Mouse (Mus musculus) kidney, embryonic 14.5 days (tissue): ENCODE results near the gene Lamtor1. TPM values are rescaled to one million over a fixed set of nuclear protein-coding genes. Genes with fewer than 3 reads are reported as not detected.

Experiments used
- ATAC-seq: fragments of 200-750 bp; cut with Nextera tagmentation; 2 replicates; pipeline ENCODE4 v1.8.0; 2017; ENCODE audit warnings: moderate number of reproducible peaks, mild to moderate bottlenecking, moderate TSS enrichment, moderate library complexity; ENCODE audit not compliant: low FRiP score, low TSS enrichment
- H3K27ac ChIP-seq: fragments of 300-500 bp; sonication (generic); 2 replicates; pipeline ENCODE4 v1.5.1; 2014; ENCODE audit warnings: low read depth, mild to moderate bottlenecking, low read length, moderate library complexity, mixed read lengths
- H3K27me3 ChIP-seq: fragments of 300-500 bp; sonication (generic); 2 replicates; pipeline ENCODE4 v1.6.1; 2014; ENCODE audit warnings: mild to moderate bottlenecking, low read length; ENCODE audit not compliant: control insufficient read depth, insufficient read depth
- H3K36me3 ChIP-seq: fragments of 300-500 bp; sonication (generic); 2 replicates; pipeline ENCODE4 v1.6.1; 2014; ENCODE audit warnings: low read length, mixed read lengths; ENCODE audit not compliant: control insufficient read depth, insufficient read depth
- H3K4me1 ChIP-seq: fragments of 300-500 bp; sonication (generic); 2 replicates; pipeline ENCODE4 v1.6.1; 2014; ENCODE audit warnings: low read length, mixed read lengths; ENCODE audit not compliant: control insufficient read depth, insufficient read depth
- H3K4me2 ChIP-seq: fragments of 300-500 bp; sonication (generic); replicated peaks from 2 replicates; pipeline ENCODE4 v1.6.1; 2014; ENCODE audit warnings: low read depth, mild to moderate bottlenecking, low read length
- H3K4me3 ChIP-seq: fragments of 300-500 bp; sonication (generic); 2 replicates; pipeline ENCODE4 v1.5.1; 2014; ENCODE audit warnings: mild to moderate bottlenecking, low read length
- H3K9ac ChIP-seq: fragments of 300-500 bp; sonication (generic); 2 replicates; pipeline ENCODE4 v1.6.1; 2014; ENCODE audit warnings: low read depth, mild to moderate bottlenecking, low read length, moderate library complexity
- H3K9me3 ChIP-seq: fragments of 300-500 bp; sonication (generic); 2 replicates; pipeline ENCODE4 v1.6.1; 2016; ENCODE audit warnings: low read length; ENCODE audit not compliant: control insufficient read depth
- WGBS: fragments of 180-500 bp; shearing (Covaris S2); extraction: QIAGEN DNeasy Blood & Tissue Kit; methylation state at CpG from one replicate; pipeline ENCODE4 v1.1.7; 2014; 5-methylcytosine and 5-hydroxymethylcytosine counted together
- polyA plus RNA-seq: library from polyadenylated mRNA; unstranded; fragments of >200 nt; fragmentation: Nextera tagmentation; extraction: Ambion mirVana; gene quantifications from 2 replicates; pipeline ENCODE4 v1.2.1, GENCODE M21; 2014

The Lamtor1 gene
- polyA plus RNA-seq, 1 experiment from 2014 or later = 152 TPM

GRCm38 (mm10) chr7:101954163-101954562 is 48.5 kb downstream of the Lamtor1 start:
- no peak for ATAC-seq
- no peaks in the 10 kb centered on the region for H3K4me1 ChIP-seq
- 91% methylated on average over 2 of the region's 2 CpGs for WGBS
- H3K9me3 ChIP-seq = no peaks in the 10 kb centered on the region
- H3K27me3 ChIP-seq = no peaks in the 10 kb centered on the region
- H3K4me3 ChIP-seq = no peak overlapping the region
- no peak overlapping the region for H3K4me2 ChIP-seq
- no peak overlapping the region for H3K9ac ChIP-seq
- H3K36me3 ChIP-seq = no peaks in the 10 kb centered on the region
- H3K27ac ChIP-seq = no peak overlapping the region

DNA sequence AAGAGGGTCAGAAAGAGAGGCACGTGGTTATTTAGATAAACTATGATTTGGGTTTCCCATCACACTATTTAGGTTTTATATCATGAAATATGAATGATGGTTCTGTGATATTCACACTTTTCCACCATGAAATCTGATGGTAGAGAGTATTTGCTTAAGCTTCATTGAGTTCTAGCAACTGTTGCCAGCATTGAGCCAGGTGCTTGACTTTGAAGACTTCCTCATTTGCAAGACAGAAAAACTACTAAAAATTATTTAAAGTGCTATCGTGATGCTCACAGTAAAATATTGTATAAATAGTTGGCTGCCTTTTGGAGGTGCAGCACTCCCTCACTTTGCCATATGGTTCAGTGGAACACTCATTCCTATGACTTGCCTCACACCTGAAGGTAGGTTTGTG is 49.6 kb downstream of the Lamtor1 start:
- H3K27ac ChIP-seq = no peak overlapping the region
- no peak overlapping the region for H3K4me2 ChIP-seq
- H3K9ac ChIP-seq = no peak overlapping the region
- no peaks in the 10 kb centered on the region for H3K27me3 ChIP-seq
- WGBS = 90% methylated on average over 2 of the region's 2 CpGs
- H3K4me3 ChIP-seq = no peak overlapping the region
- no peak for ATAC-seq
- H3K9me3 ChIP-seq = no peaks in the 10 kb centered on the region
- no peaks in the 10 kb centered on the region for H3K36me3 ChIP-seq
- no peaks in the 10 kb centered on the region for H3K4me1 ChIP-seq

DNA sequence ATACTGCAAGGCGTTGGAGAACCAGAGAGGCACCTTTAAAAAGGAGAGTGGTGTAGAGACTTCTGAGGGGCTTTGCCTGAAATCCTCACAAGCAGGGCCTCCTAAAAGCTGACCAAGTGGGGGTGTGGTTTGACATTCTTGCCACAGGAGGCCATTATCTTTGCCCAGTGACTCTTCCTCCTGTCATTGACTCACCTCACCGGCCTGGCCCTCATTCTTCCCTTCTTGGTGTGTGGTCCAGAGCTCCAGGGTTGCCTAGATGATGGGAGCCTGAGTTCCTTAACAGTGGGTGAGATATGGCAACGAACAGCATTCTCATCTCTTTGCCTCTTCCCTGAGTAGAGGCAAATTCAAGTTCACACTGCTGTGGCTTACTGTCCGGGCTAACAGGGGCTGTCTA is 50.2 kb downstream of the Lamtor1 start:
- 87% methylated on average over 4 of the region's 4 CpGs for WGBS

DNA sequence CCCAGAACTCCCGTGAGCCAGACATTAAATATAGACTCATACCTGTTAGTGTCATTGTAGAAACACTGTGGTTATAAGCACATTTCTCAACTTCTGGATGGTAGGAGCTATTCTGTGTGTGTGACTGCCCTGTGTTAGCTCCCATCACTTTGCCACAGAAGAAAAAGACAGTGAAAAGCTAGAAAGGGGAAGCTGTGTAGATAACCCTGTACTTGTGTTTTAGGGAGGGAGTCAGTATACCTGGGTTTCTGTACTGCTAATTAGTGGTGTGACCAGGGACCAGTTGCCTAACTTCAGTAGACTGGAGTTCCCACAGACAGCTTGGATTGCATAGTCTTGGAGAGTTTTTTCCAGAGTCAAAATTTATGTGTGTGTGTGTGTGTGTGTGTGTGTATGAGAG is 50.8 kb downstream of the Lamtor1 start:
- H3K36me3 ChIP-seq = no peaks in the 10 kb centered on the region

More for the DNA sequence above, 50.2 kb downstream of the Lamtor1 start:
- Histone ChIP-seq H3K9ac (no peak overlapping the region), H3K27me3 (no peaks in the 10 kb centered on the region), H3K4me1 (no peaks in the 10 kb centered on the region), H3K4me2 (no peak overlapping the region), H3K9me3 (no peaks in the 10 kb centered on the region), H3K36me3 (no peaks in the 10 kb centered on the region), H3K27ac (no peak overlapping the region), H3K4me3 (no peak overlapping the region)
- no peak for ATAC-seq

GRCm38 (mm10) chr7:101956911-101957310 is 51.2 kb downstream of the Lamtor1 start:
- 92% methylated on average over 5 of the region's 5 CpGs for WGBS

More for the DNA sequence above, 50.8 kb downstream of the Lamtor1 start:
- Histone ChIP-seq H3K4me3 (no peak overlapping the region), H3K9ac (no peak overlapping the region), H3K4me1 (no peaks in the 10 kb centered on the region), H3K4me2 (no peak overlapping the region), H3K27ac (no peak overlapping the region), H3K9me3 (no peaks in the 10 kb centered on the region), H3K27me3 (no peaks in the 10 kb centered on the region)
- 87% methylated on average over 1 of the region's 1 CpGs for WGBS
- no peak for ATAC-seq

DNA sequence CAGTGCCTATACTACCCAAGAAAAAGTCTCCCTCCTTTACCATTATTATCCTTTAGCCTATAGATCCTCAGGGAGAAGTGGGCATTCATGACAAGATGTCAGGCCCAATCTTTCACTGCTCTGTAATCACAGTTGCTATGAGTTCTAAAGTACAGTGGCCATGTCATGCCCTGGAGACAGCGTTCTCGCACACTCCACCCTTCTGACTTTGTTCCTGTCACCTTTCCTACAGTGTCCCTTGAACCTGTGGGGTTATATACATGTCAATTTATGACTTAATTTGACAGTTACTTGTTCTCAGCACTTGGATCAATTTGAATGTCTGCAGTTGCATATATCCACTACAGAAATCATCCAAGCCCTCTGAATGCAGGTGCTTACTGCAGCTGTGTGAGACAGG is 57.1 kb downstream of the Lamtor1 start:
- H3K4me3 ChIP-seq = no peak overlapping the region
- no peaks in the 10 kb centered on the region for H3K27me3 ChIP-seq
- H3K36me3 ChIP-seq = no peaks in the 10 kb centered on the region
- no peaks in the 10 kb centered on the region for H3K9me3 ChIP-seq
- no peak overlapping the region for H3K9ac ChIP-seq
- 87% methylated on average over 2 of the region's 2 CpGs for WGBS
- no peak overlapping the region for H3K27ac ChIP-seq
- 0 out of 2 replicates have a peak, but pooled peaks cover 4% of the 10 kb centered on the region for H3K4me1 ChIP-seq
- ATAC-seq = no peak
- no peak overlapping the region for H3K4me2 ChIP-seq

More at GRCm38 (mm10) chr7:101956911-101957310, 51.2 kb downstream of the Lamtor1 start:
- Histone ChIP-seq H3K4me3 (no peak overlapping the region), H3K27me3 (no peaks in the 10 kb centered on the region), H3K4me2 (no peak overlapping the region), H3K36me3 (no peaks in the 10 kb centered on the region), H3K4me1 (no peaks in the 10 kb centered on the region), H3K9ac (no peak overlapping the region), H3K9me3 (no peaks in the 10 kb centered on the region), H3K27ac (no peak overlapping the region)
- no peak for ATAC-seq

DNA sequence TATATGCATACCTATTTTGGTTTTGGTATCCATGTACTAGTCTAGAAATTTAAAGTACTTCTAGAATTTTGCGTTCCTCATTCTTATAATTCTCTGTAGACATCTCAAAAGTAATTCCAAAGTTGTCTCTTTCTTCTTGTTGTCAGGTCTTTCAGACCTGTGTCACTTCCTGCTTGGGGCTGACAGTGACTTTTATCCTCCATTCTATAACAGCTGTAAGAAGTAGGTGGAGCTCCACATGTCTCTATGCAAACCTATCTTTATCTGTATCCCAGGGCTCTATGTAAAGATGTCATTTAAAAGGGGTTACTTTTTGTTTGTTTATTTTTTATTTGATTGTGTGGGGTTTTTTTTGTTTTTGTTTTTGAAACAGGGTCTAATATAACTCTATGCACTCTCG is 57.9 kb downstream of the Lamtor1 start:
- no peak for ATAC-seq
- peaks cover 7% of the 10 kb centered on the region for H3K4me1 ChIP-seq
- WGBS = 90% methylated on average over 2 of the region's 2 CpGs

DNA sequence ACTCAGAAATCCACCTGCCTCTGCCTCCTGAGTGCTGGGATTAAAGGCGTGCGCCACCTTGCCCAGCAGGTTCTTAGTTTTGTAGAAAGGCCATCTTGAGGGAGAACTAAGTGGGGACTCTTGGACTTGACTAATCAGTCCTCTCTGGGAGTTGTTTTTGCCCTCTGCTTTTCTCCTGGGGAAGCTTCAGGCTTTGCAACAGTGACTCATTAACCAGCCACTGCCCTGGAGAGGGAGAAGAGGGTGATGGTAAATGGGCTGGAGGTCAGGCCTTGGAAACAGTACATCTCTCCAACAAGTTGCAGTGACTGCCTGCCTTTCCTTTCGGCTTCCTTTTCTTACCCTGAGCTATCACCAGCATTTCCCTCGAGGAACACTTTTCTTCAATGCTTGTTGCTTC is 58.8 kb downstream of the Lamtor1 start:
- Histone ChIP-seq H3K9me3 (no peaks in the 10 kb centered on the region), H3K4me3 (no peak overlapping the region), H3K4me1 (peaks cover 13% of the 10 kb centered on the region), H3K27ac (no peak overlapping the region), H3K36me3 (no peaks in the 10 kb centered on the region), H3K4me2 (no peak overlapping the region), H3K9ac (no peak overlapping the region), H3K27me3 (no peaks in the 10 kb centered on the region)
- ATAC-seq = no peak
- 87% methylated on average over 4 of the region's 4 CpGs for WGBS

More for the DNA sequence above, 57.9 kb downstream of the Lamtor1 start:
- H3K9ac ChIP-seq = no peak overlapping the region
- H3K27me3 ChIP-seq = no peaks in the 10 kb centered on the region
- H3K36me3 ChIP-seq = no peaks in the 10 kb centered on the region
- no peaks in the 10 kb centered on the region for H3K9me3 ChIP-seq
- H3K4me2 ChIP-seq = no peak overlapping the region
- no peak overlapping the region for H3K27ac ChIP-seq
- H3K4me3 ChIP-seq = no peak overlapping the region

DNA sequence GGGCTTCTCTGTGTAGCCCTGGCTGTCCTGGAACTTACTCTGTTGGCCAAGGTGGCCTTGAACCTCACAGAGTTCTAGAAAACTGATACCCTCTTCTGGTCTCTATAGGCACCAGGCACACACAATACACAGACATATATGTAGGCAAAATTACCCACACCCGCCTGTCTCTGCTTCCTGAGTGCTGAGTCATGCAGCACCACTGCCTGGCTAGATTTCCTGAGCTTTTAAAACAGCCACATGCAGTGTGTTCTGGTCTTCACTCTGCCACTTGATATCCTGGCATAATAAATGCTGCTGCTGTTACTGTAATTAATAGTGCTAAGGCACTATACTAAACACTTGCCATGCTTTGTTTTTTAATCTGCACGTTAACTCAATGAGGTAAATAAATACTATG is 59.9 kb downstream of the Lamtor1 start:
- Histone ChIP-seq H3K27me3 (no peaks in the 10 kb centered on the region), H3K4me3 (no peak overlapping the region), H3K27ac (no peak overlapping the region), H3K4me2 (no peak overlapping the region), H3K9ac (no peak overlapping the region), H3K36me3 (no peaks in the 10 kb centered on the region), H3K9me3 (no peaks in the 10 kb centered on the region), H3K4me1 (peaks cover 13% of the 10 kb centered on the region)
- no peak for ATAC-seq
- 71% methylated on average over 2 of the region's 2 CpGs for WGBS
